In the genomic region with DNA sequence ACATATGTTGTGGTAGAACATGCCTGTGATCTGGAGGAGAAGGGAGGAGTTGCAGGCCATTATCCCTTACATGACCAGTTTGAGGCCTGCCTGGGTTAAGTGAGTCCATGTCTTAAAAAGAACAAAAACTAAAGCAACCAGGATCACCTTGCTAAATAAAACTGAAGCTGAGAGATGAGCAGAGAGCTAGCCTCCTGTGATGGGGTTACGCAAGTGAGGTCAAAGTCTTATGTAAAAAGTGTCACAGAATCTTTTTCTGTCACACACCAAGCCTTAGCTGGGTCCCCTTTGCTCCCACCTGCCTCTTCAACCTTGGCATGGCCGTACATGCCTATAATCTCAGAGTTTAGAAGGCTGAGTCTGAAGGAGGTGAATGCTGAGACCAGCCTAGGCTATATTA, we compare ENCODE assay signal across 8 mouse cellular contexts. TPM values are rescaled to one million over a fixed set of nuclear protein-coding genes. Genes with fewer than 3 reads are reported as not detected.
DNase-seq lines count a peak whose midpoint lies in the region; ATAC-seq and TF ChIP-seq lines count a peak whose summit lies in the region.

No protein-coding gene starts in this region.

- H3K4me1 ChIP-seq in heart, postnatal 0 days (ENCODE audit: control insufficient read depth, insufficient read depth): peaks cover 11% of the 10 kb centered on the region
- H3K4me1 ChIP-seq in embryonic facial prominence, embryonic 13.5 days: peaks cover 17% of the 10 kb centered on the region
- peaks cover 15% of the 10 kb centered on the region for H3K4me1 ChIP-seq in intestine, embryonic 14.5 days (replicated peaks; ENCODE audit: control insufficient read depth, insufficient read depth, low read length)
- peaks cover 19% of the 10 kb centered on the region for H3K4me1 ChIP-seq in midbrain, embryonic 15.5 days

- WGBS in heart, postnatal 0 days: 77% methylated on average over 2 of the region's 2 CpGs
- WGBS in embryonic facial prominence, embryonic 13.5 days: 76% methylated on average over 2 of the region's 2 CpGs
- 76% methylated on average over 2 of the region's 2 CpGs for WGBS in intestine, embryonic 14.5 days
- WGBS in midbrain, embryonic 15.5 days: 77% methylated on average over 2 of the region's 2 CpGs

- H3K4me3 ChIP-seq in heart, postnatal 0 days (ENCODE audit: low read depth, low read length): peak overlapping the region; percentile 80
- peak overlapping the region; percentile 83 for H3K4me3 ChIP-seq in embryonic facial prominence, embryonic 13.5 days
- H3K4me3 ChIP-seq in intestine, embryonic 14.5 days (ENCODE audit: low read depth, low read length): peak overlapping the region; percentile 68; the same call in 1 of the 2 replicates
- H3K4me3 ChIP-seq in midbrain, embryonic 15.5 days: peak overlapping the region; percentile 99

- H3K9ac ChIP-seq in heart, postnatal 0 days (replicated peaks; ENCODE audit: low read depth, low read length): peak overlapping the region; percentile 78; the same call in 1 of the 2 replicates
- peak overlapping the region; percentile 92; the same call in 1 of the 2 replicates for H3K9ac ChIP-seq in embryonic facial prominence, embryonic 13.5 days
- peak overlapping the region; percentile 71 for H3K9ac ChIP-seq in intestine, embryonic 14.5 days (ENCODE audit: low read length)
- no peak overlapping the region for H3K9ac ChIP-seq in midbrain, embryonic 15.5 days

- peak overlapping the region; percentile 84 for H3K4me2 ChIP-seq in heart, postnatal 0 days (ENCODE audit: low read depth, low read length)
- peak overlapping the region; percentile 79 for H3K4me2 ChIP-seq in embryonic facial prominence, embryonic 13.5 days
- H3K4me2 ChIP-seq in intestine, embryonic 14.5 days (ENCODE audit: low read length): peak overlapping the region; percentile 74
- peak overlapping the region; percentile 76 for H3K4me2 ChIP-seq in midbrain, embryonic 15.5 days

- H3K27me3 ChIP-seq in heart, postnatal 0 days (ENCODE audit: control insufficient read depth, insufficient read depth, low read length): no peaks in the 10 kb centered on the region
- no peaks in the 10 kb centered on the region for H3K27me3 ChIP-seq in embryonic facial prominence, embryonic 13.5 days
- no peaks in the 10 kb centered on the region for H3K27me3 ChIP-seq in intestine, embryonic 14.5 days (replicated peaks; ENCODE audit: control insufficient read depth, insufficient read depth, low read length)
- 0 out of 2 replicates have a peak, but pooled peaks cover 6% of the 10 kb centered on the region for H3K27me3 ChIP-seq in midbrain, embryonic 15.5 days (replicated peaks)

- TF ChIP-seq EP300 in heart, postnatal 0 days (IDR thresholded peaks at IDR 0.05; ENCODE audit: low read depth): no peak

- no peak for TF ChIP-seq CTCF in heart, postnatal 0 days (IDR thresholded peaks at IDR 0.05; ENCODE audit: low read depth)

- DNase-seq in heart, postnatal 0 days (ENCODE audit: low spot score): no peak
- no peak for DNase-seq in heart, postnatal 25 days (ENCODE audit: low spot score)
- DNase-seq in intestine, embryonic 14.5 days (ENCODE audit: low spot score): no peak
- no peak for DNase-seq in ovary, postnatal 14 days (ENCODE audit: low spot score)
- no peak for DNase-seq in layer of hippocampus, adult 9-11 months

- no peaks in the 10 kb centered on the region for H3K36me3 ChIP-seq in heart, postnatal 0 days (replicated peaks; ENCODE audit: control insufficient read depth, insufficient read depth, low read length)
- peaks cover 16% of the 10 kb centered on the region; the same call in 1 of the 2 replicates for H3K36me3 ChIP-seq in embryonic facial prominence, embryonic 13.5 days
- H3K36me3 ChIP-seq in intestine, embryonic 14.5 days (ENCODE audit: control insufficient read depth, insufficient read depth, low read length): 0 out of 2 replicates have a peak, but pooled peaks cover 7% of the 10 kb centered on the region
- no peaks in the 10 kb centered on the region for H3K36me3 ChIP-seq in midbrain, embryonic 15.5 days (replicated peaks)

- intact Hi-C loops in heart, postnatal 25 days (cut with DNase I): no loop called here

- ATAC-seq in heart, postnatal 0 days (ENCODE audit: insufficient read depth, low read depth): no peak
- no peak for ATAC-seq in embryonic facial prominence, embryonic 13.5 days (ENCODE audit: insufficient number of reproducible peaks, insufficient read depth, low FRiP score, low TSS enrichment, low read depth)
- no peak for ATAC-seq in intestine, embryonic 14.5 days (replicated peaks; ENCODE audit: low FRiP score, low TSS enrichment, low read depth)
- no peak for ATAC-seq in midbrain, embryonic 15.5 days (replicated peaks)
- no peak for ATAC-seq in CD4-positive, CD25-positive, alpha-beta regulatory T cell, adult 4 months

- no peaks in the 10 kb centered on the region for H3K9me3 ChIP-seq in heart, postnatal 0 days (replicated peaks; ENCODE audit: control insufficient read depth, low read length)
- no peaks in the 10 kb centered on the region for H3K9me3 ChIP-seq in embryonic facial prominence, embryonic 13.5 days
- no peaks in the 10 kb centered on the region for H3K9me3 ChIP-seq in intestine, embryonic 14.5 days (ENCODE audit: control insufficient read depth, low read length)
- H3K9me3 ChIP-seq in midbrain, embryonic 15.5 days: no peaks in the 10 kb centered on the region

- H3K27ac ChIP-seq in heart, postnatal 0 days (ENCODE audit: low read depth): no peak overlapping the region
- no peak overlapping the region for H3K27ac ChIP-seq in embryonic facial prominence, embryonic 13.5 days
- H3K27ac ChIP-seq in intestine, embryonic 14.5 days (ENCODE audit: low read depth): no peak overlapping the region
- H3K27ac ChIP-seq in midbrain, embryonic 15.5 days: no peak overlapping the region

RNA-seq across cellular contexts. Expression of a gene that starts 0.6 kb away (rescaled TPM):
- 0.46 and 0.77 TPM in 2 replicates for total RNA-seq in heart, postnatal 0 days (2014; rRNA removed; ENCODE audit: low replicate concordance)
- 2.6 and 3.1 TPM in 2 replicates for polyA plus RNA-seq in heart, postnatal 0 days (2015; fragmentation: Nextera tagmentation; extraction: Ambion mirVana)
- under 1 TPM; 0.45 to 0.99 TPM for total RNA-seq in heart, postnatal 25 days (2021)
- polyA plus RNA-seq in embryonic facial prominence, embryonic 13.5 days (2015; fragmentation: Nextera tagmentation; extraction: Ambion mirVana): 5.1 TPM in 1 of 2 replicates, not detected in the other
- not detected in 2 replicates for polyA plus RNA-seq in intestine, embryonic 14.5 days (2014; fragmentation: Nextera tagmentation; extraction: Ambion mirVana)
- polyA plus RNA-seq in midbrain, embryonic 15.5 days (2015; fragmentation: Nextera tagmentation; extraction: Ambion mirVana): 0.23 and 2.0 TPM in 2 replicates
- not detected for polyA plus RNA-seq in CD4-positive, CD25-positive, alpha-beta regulatory T cell, adult 4 months (2017; shearing (Covaris generic))

RNA-seq across cellular contexts. Expression of a gene that starts 2.7 kb away (rescaled TPM):
- 15.8 and 16.5 TPM in 2 replicates for total RNA-seq in heart, postnatal 0 days (2014; rRNA removed; ENCODE audit: low replicate concordance)
- 23.2 and 23.3 TPM in 2 replicates for polyA plus RNA-seq in heart, postnatal 0 days (2015; fragmentation: Nextera tagmentation; extraction: Ambion mirVana)
- 10 to 100 TPM; 12.1 to 12.3 TPM for total RNA-seq in heart, postnatal 25 days (2021)
- polyA plus RNA-seq in embryonic facial prominence, embryonic 13.5 days (2015; fragmentation: Nextera tagmentation; extraction: Ambion mirVana): 19.2 and 22.5 TPM in 2 replicates
- 16.3 and 17.2 TPM in 2 replicates for polyA plus RNA-seq in intestine, embryonic 14.5 days (2014; fragmentation: Nextera tagmentation; extraction: Ambion mirVana)
- polyA plus RNA-seq in midbrain, embryonic 15.5 days (2015; fragmentation: Nextera tagmentation; extraction: Ambion mirVana): 16.7 and 17.1 TPM in 2 replicates
- 1 to 10 TPM; 2.4 to 5.1 TPM for polyA plus RNA-seq in CD4-positive, CD25-positive, alpha-beta regulatory T cell, adult 4 months (2017; shearing (Covaris generic))

RNA-seq across cellular contexts. Expression of a gene that starts 6.3 kb away (rescaled TPM):
- 0.34 and 1.1 TPM in 2 replicates for total RNA-seq in heart, postnatal 0 days (2014; rRNA removed; ENCODE audit: low replicate concordance)
- 1.6 TPM in 2 replicates for polyA plus RNA-seq in heart, postnatal 0 days (2015; fragmentation: Nextera tagmentation; extraction: Ambion mirVana)
- total RNA-seq in heart, postnatal 25 days (2021): 1 to 10 TPM in 1 of 2 experiments, under 1 TPM in 1; 0.65 to 1.3 TPM
- polyA plus RNA-seq in embryonic facial prominence, embryonic 13.5 days (2015; fragmentation: Nextera tagmentation; extraction: Ambion mirVana): 54.6 and 59.4 TPM in 2 replicates
- polyA plus RNA-seq in intestine, embryonic 14.5 days (2014; fragmentation: Nextera tagmentation; extraction: Ambion mirVana): 52.2 and 60.5 TPM in 2 replicates
- polyA plus RNA-seq in midbrain, embryonic 15.5 days (2015; fragmentation: Nextera tagmentation; extraction: Ambion mirVana): 16.6 and 17.5 TPM in 2 replicates
- polyA plus RNA-seq in CD4-positive, CD25-positive, alpha-beta regulatory T cell, adult 4 months (2017; shearing (Covaris generic)): 10 to 100 TPM in 1 of 2 experiments, 1 to 10 TPM in 1; 9.2 to 16.8 TPM

RNA-seq across cellular contexts. Expression of a gene that starts 12.4 kb away (rescaled TPM):
- 40.0 and 57.2 TPM in 2 replicates for total RNA-seq in heart, postnatal 0 days (2014; rRNA removed; ENCODE audit: low replicate concordance)
- polyA plus RNA-seq in heart, postnatal 0 days (2015; fragmentation: Nextera tagmentation; extraction: Ambion mirVana): 63.5 and 71.2 TPM in 2 replicates
- total RNA-seq in heart, postnatal 25 days (2021): 10 to 100 TPM; 23.1 to 24.6 TPM
- 91.8 and 104 TPM in 2 replicates for polyA plus RNA-seq in embryonic facial prominence, embryonic 13.5 days (2015; fragmentation: Nextera tagmentation; extraction: Ambion mirVana)
- polyA plus RNA-seq in intestine, embryonic 14.5 days (2014; fragmentation: Nextera tagmentation; extraction: Ambion mirVana): 70.7 and 79.3 TPM in 2 replicates
- 134 and 135 TPM in 2 replicates for polyA plus RNA-seq in midbrain, embryonic 15.5 days (2015; fragmentation: Nextera tagmentation; extraction: Ambion mirVana)
- polyA plus RNA-seq in CD4-positive, CD25-positive, alpha-beta regulatory T cell, adult 4 months (2017; shearing (Covaris generic)): 100 to 1,000 TPM; 179 to 205 TPM

RNA-seq across cellular contexts. Expression of a gene that starts 29.4 kb away (rescaled TPM):
- 4.3 and 22.4 TPM in 2 replicates for total RNA-seq in heart, postnatal 0 days (2014; rRNA removed; ENCODE audit: low replicate concordance)
- polyA plus RNA-seq in heart, postnatal 0 days (2015; fragmentation: Nextera tagmentation; extraction: Ambion mirVana): 3.1 and 3.5 TPM in 2 replicates
- 1 to 10 TPM; 7.0 to 7.7 TPM for total RNA-seq in heart, postnatal 25 days (2021)
- 60.7 and 61.0 TPM in 2 replicates for polyA plus RNA-seq in embryonic facial prominence, embryonic 13.5 days (2015; fragmentation: Nextera tagmentation; extraction: Ambion mirVana)
- polyA plus RNA-seq in intestine, embryonic 14.5 days (2014; fragmentation: Nextera tagmentation; extraction: Ambion mirVana): 41.4 and 46.1 TPM in 2 replicates
- 106 and 110 TPM in 2 replicates for polyA plus RNA-seq in midbrain, embryonic 15.5 days (2015; fragmentation: Nextera tagmentation; extraction: Ambion mirVana)
- polyA plus RNA-seq in CD4-positive, CD25-positive, alpha-beta regulatory T cell, adult 4 months (2017; shearing (Covaris generic)): 1 to 10 TPM; 5.5 to 6.5 TPM
